Mouse (Mus musculus): ENCODE results near the gene Phc3.
"Not testable (repeated sequence)": the region's sequence is repeated elsewhere in the genome, so short reads cannot be mapped to it uniquely, and the experiment has no call there.

Gene Phc3

GRCm38 (mm10) chr3:30868176-30868575 is 101.0 kb downstream of the Phc3 start:
- DNase-seq = no peak

- DNase-seq = no peak
Observed at GRCm38 (mm10) chr3:30864640-30865039, 104.6 kb downstream of the Phc3 start.

DNA sequence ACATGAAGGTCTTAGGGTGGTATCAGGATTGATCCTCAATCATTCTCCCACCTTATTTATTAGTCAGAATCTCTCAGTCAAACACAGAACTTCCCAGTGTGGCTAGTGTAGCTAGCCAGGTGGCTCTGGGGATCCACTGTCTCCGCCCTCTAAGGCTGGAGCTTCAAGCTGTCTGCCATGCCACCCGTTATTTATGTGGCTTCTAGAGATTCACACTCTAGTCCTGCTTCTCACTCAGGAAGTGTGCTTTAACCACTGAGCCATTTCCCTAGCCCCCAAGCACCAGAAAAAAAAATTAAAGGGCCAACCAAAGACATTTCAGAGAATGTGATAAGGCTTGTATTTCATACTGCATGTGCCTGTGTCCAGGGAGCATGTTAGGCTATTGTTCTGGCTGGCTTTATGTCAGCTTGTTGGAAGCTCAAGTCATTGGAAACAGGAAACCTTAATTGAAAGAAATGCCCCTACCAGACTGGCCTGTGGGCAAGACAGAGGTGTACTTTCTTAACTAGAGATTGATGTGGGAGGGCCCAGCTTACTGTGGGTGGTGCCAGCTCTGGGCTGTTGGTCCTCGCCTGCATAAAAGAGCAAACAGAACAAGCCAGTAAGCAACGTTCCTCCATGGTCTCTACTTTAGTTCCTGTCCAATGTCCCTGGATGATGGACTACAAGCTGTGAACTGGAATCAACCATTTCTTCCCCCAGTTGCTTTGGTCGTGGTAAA is 105.3 kb downstream of the Phc3 start:
- DNase-seq = no peak

DNA sequence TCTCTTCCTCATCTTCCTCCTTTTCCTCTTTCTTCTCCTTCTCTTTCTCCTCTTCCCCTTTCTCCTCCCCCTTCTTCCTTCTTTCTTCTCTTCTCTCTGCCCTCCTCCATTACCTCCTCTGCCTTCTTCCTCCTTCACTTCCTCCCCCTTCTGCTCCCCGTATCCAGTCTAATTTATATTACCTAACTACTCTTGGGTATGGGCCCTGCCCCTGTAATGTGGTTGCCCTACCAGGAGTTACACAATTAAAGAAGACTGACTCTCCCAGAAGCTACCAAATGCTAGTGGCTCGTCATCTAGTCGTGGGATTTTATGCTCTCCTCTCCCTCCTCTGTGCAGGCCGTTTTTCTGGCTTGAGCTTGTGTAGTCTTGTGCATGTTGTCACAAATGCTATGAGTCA is 108.5 kb downstream of the Phc3 start:
- DNase-seq = no peak

DNA sequence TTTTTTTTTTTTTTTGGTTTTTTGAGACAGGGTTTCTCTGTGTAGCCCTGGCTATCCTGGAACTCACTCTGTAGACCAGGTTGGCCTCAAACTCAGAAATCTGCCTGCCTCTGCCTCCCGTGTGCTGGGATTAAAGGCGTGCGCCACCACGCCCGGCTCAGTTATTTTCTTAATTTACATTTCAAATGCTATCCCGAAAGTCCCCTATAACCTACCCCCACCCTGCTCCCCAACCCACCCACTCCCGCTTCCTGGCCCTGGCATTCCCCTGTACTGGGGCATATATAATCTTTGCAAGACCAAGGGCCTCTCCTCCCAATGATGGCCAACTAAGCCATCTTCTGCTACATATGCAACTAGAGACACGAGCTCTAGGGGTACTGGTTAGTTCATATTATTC is 109.6 kb downstream of the Phc3 start:
- DNase-seq = not testable (repeated sequence)

DNA sequence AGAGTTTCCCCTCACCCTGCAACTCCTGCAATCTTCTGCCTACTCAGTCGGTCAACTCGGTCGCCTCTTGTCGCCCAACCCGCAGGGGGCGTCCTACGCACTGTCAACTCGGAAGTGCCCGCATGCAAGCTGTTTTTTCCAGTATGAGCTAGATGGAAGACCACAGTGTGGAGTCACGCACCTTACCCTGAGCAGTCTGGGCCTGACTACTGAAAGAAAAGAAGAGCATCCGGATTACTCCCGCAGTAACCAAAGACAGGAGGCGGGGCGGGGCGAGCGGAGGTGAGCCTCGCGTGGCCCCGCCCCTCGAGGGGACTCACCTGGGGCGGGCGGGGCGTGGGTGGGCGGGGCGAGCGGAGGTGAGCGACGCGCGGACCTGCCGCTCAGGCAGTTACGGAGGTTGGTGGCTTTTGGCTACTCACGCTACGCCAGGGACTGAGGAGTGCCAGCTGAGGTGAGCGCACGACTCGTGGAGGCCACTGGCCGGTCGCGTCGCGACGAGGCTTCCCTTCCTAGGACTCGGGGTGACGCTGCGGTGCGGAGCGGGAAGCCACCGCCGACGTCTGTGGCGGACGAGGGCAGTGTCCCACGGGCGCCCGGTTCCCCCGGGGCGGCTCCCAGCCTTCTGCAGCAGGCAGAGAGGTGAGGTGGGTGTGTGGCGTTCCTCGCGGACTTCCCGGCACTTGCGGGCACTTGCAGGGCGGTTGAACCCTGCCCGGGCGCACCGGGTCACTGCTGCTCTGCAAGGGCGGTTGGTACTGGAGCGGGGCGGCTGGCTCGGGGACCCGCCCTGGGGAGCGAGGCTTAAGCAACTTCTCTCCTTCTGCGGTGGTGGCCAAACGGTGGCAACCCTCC is 113.4 kb downstream of the Phc3 start, which contains the start of gene Gpr160:
Gpr160 (plus strand) TSS at position 347 of the 855 bp plus-strand sequence.
- DNase-seq = peak; percentile 77

GRCm38 (mm10) chr3:30853596-30853995 is 115.6 kb downstream of the Phc3 start:
- DNase-seq = no peak

DNA sequence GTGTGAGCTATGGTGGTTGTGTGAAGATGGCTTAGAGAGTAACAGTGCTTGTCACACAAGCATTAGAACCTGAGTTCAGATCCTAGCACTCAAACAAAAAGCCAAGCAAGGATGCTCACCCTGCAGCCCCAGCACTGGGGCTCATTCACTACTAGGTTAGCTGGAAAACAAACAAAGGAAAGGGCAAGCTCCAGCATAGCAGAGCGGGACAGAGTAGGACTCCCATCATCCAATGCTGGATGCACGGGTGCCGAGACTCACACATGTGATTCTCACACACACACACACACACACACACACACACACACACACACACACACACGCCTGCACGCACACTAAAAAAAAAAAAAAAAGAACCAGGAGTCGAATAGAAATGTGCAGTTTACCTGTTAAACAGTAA is 117.8 kb downstream of the Phc3 start:
- DNase-seq = no peak
